Mouse (Mus musculus) liver, postnatal 0 days (tissue): ENCODE results near the gene Fchsd2. TPM values are rescaled to one million over a fixed set of nuclear protein-coding genes. Genes with fewer than 3 reads are reported as not detected.

ENCODE experiments used
- ATAC-seq: fragments of 200-750 bp; cut with Nextera tagmentation; 2 replicates; pipeline ENCODE4 v1.8.0; 2017; ENCODE audit warnings: mild to moderate bottlenecking, moderate library complexity
- DNase-seq: peaks from one replicate; pipeline ENCODE4 v3.0.0-alpha.2; 2016
- H3K27ac ChIP-seq: fragments of 300-500 bp; sonication (generic); 2 replicates; pipeline ENCODE4 v1.5.1; 2014; ENCODE audit warnings: antibody characterized with exemption, moderate library complexity, mild to moderate bottlenecking, low read depth
- H3K27me3 ChIP-seq: fragments of 300-500 bp; sonication (generic); 2 replicates; pipeline ENCODE4 v1.6.1; 2014; ENCODE audit warnings: low read length, control low read depth, mixed read lengths; ENCODE audit not compliant: insufficient read depth
- H3K36me3 ChIP-seq: fragments of 300-500 bp; sonication (generic); replicated peaks from 2 replicates; pipeline ENCODE4 v1.6.1; 2014; ENCODE audit warnings: mild to moderate bottlenecking, control low read depth, low read length, moderate library complexity, mixed read lengths; ENCODE audit not compliant: insufficient read depth
- H3K4me1 ChIP-seq: fragments of 300-500 bp; sonication (generic); 2 replicates; pipeline ENCODE4 v1.6.1; 2014; ENCODE audit warnings: antibody characterized with exemption, mild to moderate bottlenecking, control low read depth; ENCODE audit not compliant: insufficient read depth
- H3K4me2 ChIP-seq: fragments of 300-500 bp; sonication (generic); 2 replicates; pipeline ENCODE4 v1.6.1; 2014; ENCODE audit warnings: low read depth, mild to moderate bottlenecking, low read length, moderate library complexity, mixed read lengths
- H3K4me3 ChIP-seq: fragments of 300-500 bp; sonication (generic); 2 replicates; pipeline ENCODE4 v1.5.1; 2014; ENCODE audit warnings: low read depth, low read length
- H3K9ac ChIP-seq: fragments of 300-500 bp; sonication (generic); replicated peaks from 2 replicates; pipeline ENCODE4 v1.6.1; 2014; ENCODE audit warnings: mild to moderate bottlenecking, moderate library complexity
- H3K9me3 ChIP-seq: fragments of 300-500 bp; sonication (generic); 2 replicates; pipeline ENCODE4 v1.6.1; 2016; ENCODE audit warnings: mild to moderate bottlenecking, control low read depth, low read length, mixed read lengths
- CTCF ChIP-seq: sonication (generic); IDR thresholded peaks from 2 replicates; pipeline ENCODE4 v1.5.1; 2016; ENCODE audit warnings: antibody characterized with exemption, low read depth
- EP300 ChIP-seq: IDR thresholded peaks from 2 replicates; pipeline ENCODE4 v1.6.1; 2016; ENCODE audit warnings: antibody characterized with exemption, low read depth, mild to moderate bottlenecking
- WGBS: fragments of 180-500 bp; shearing (Covaris S2); extraction: QIAGEN DNeasy Blood & Tissue Kit; methylation state at CpG from one replicate; pipeline ENCODE4 v1.1.7; 2014; ENCODE audit not compliant: insufficient replicate concordance; 5-methylcytosine and 5-hydroxymethylcytosine counted together
- polyA plus RNA-seq: library from polyadenylated mRNA; unstranded; fragments of >200 nt; fragmentation: Nextera tagmentation; extraction: Ambion mirVana; gene quantifications from 2 replicates; pipeline ENCODE4 v1.2.1, GENCODE M21; 2015

Gene Fchsd2
- polyA plus RNA-seq, 1 experiment from 2014 or later, result 7.8 TPM

DNA sequence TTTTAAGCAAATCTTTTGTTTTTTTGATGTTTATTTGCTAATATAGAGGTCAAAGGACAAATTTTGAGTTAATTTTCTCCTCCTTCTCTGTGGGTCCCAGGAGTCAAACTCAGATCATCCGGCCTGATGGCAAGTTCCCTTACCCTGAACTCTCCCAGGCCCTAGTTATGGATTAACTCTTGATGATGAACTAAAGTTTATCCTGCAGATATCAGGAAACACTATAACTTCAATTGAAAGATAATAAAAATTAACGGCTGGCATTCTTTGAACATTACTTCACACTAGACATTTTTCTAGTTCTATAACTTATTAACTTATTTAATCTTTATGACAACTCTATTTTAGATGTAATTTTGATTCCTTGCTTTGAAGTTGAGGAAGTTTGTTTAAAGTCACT is 156.5 kb downstream of the Fchsd2 start:
- Histone ChIP-seq H3K4me3 (no peak overlapping the region), H3K36me3 (peaks cover 16% of the 10 kb centered on the region), H3K27ac (no peak overlapping the region), H3K4me2 (no peak overlapping the region), H3K4me1 (no peaks in the 10 kb centered on the region), H3K27me3 (no peaks in the 10 kb centered on the region), H3K9me3 (no peaks in the 10 kb centered on the region), H3K9ac (no peak overlapping the region)
- ATAC-seq, result no peak
- DNase-seq, result no peak
- no peak for TF ChIP-seq EP300
- no peak for TF ChIP-seq CTCF
- WGBS, result 65% methylated on average over 2 of the region's 2 CpGs

DNA sequence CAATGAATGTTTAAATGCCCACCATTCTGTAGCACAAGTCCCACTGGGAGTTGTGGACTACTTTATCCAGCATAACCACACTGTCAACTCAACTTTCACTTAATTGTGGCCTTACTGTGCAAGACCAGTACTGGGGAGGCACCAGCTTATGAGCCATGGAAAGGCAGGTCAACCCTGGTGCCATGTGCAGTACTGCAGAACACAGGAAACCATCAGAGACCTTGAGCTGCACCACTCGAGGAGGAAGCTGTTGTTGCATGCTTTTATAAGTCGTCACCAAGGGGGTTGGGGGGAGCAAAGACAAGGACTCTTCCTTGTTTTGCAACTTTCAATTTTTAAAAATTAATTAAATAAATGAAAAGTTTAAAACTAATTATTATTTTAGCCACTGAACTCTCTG is 160.4 kb downstream of the Fchsd2 start:
- TF ChIP-seq CTCF (no peak), EP300 (no peak)
- WGBS, result 25% methylated on average over 2 of the region's 2 CpGs

DNA sequence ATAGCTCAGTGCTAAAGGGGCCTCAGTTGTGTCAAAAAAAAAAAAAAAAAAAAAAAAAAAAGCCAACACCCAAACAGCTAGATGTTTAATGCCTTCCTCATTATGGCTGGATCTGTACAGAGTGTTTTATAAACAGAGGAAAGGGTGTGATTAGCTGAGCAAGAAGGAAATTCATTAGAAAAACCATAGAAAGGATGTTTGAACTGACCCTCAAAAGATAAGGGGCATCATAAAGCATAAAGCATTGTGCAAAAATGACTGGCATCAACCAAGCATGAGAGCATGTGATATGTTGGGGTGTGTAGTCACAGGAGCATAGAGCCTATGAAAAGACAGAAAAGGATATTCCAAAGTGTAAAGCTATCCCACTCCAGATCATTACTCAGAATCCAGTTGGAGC is 165.8 kb downstream of the Fchsd2 start:
- H3K4me3 ChIP-seq, result no peak overlapping the region
- H3K27ac ChIP-seq, result no peak overlapping the region
- TF ChIP-seq EP300, result no peak
- no peak for TF ChIP-seq CTCF
- peaks cover 14% of the 10 kb centered on the region for H3K36me3 ChIP-seq
- no peak for DNase-seq
- H3K4me1 ChIP-seq, result no peaks in the 10 kb centered on the region
- no peak overlapping the region for H3K9ac ChIP-seq
- no peaks in the 10 kb centered on the region for H3K27me3 ChIP-seq
- no peak for ATAC-seq
- H3K4me2 ChIP-seq, result no peak overlapping the region
- H3K9me3 ChIP-seq, result no peaks in the 10 kb centered on the region

More for the DNA sequence above, 160.4 kb downstream of the Fchsd2 start:
- no peak overlapping the region for H3K4me2 ChIP-seq
- no peak for ATAC-seq
- H3K27me3 ChIP-seq, result no peaks in the 10 kb centered on the region
- H3K27ac ChIP-seq, result no peak overlapping the region
- no peaks in the 10 kb centered on the region for H3K9me3 ChIP-seq
- H3K4me3 ChIP-seq, result no peak overlapping the region
- no peak for DNase-seq
- no peak overlapping the region for H3K9ac ChIP-seq
- H3K36me3 ChIP-seq, result peaks cover 16% of the 10 kb centered on the region
- H3K4me1 ChIP-seq, result no peaks in the 10 kb centered on the region

DNA sequence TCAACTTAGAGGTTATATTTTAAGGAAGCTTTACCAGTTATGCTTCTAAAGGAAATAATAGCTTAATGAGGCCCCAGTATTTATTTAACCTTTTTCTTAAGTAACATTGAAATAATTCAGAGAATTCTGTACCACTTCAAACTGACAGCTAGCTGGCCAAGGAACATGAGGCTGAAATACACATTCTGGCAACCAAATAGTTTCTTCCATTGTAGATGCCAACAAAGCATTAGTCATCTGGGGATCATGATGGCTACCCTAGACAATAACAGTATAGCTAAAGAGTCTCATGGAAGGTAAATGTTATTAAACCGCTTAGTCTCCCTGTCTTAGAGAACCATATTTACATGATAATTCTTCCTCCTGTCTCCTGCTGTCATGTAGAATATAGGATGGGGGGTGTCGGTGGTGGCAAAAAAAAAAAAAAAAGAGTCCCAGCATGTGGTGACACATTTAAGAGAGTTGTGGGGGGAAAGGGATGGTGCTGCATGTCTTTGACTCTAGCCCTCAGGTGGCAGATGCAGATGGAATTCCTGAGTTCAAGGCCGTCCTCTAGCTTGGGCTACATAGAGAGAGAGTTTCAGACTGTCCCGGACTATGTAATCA is 169.4 kb downstream of the Fchsd2 start:
- H3K9me3 ChIP-seq, result no peaks in the 10 kb centered on the region
- no peak overlapping the region for H3K4me2 ChIP-seq
- H3K27me3 ChIP-seq, result no peaks in the 10 kb centered on the region
- no peak for TF ChIP-seq CTCF
- TF ChIP-seq EP300, result no peak
- DNase-seq, result no peak
- ATAC-seq, result no peak
- no peak overlapping the region for H3K27ac ChIP-seq
- H3K9ac ChIP-seq, result no peak overlapping the region
- no peak overlapping the region for H3K4me3 ChIP-seq
- H3K36me3 ChIP-seq, result peaks cover 12% of the 10 kb centered on the region; the same call in 1 of the 2 replicates
- H3K4me1 ChIP-seq, result no peaks in the 10 kb centered on the region
- 75% methylated on average over 4 of the region's 4 CpGs for WGBS

DNA sequence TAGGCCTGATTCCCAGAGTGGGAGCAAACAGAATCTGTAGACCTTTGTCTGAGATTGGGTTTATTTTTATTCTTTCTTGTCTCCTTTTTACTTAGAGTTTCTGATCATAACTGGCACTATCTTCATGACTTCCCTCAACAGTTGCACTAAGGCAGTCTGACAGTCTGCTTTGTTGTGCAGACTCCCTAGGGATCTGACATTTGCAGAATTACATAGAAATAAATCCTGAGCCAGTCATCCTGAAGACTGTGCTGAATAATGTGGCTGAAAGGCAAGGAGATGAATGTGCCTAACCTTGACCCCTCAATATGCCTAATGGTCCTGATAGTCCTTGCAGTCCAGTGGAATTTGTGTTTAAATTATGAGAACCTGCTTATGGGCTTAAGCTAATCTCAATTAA is 170.8 kb downstream of the Fchsd2 start:
- Histone ChIP-seq H3K36me3 (peaks cover 12% of the 10 kb centered on the region; the same call in 1 of the 2 replicates), H3K4me1 (no peaks in the 10 kb centered on the region), H3K9ac (no peak overlapping the region), H3K4me3 (no peak overlapping the region), H3K4me2 (no peak overlapping the region), H3K27me3 (no peaks in the 10 kb centered on the region), H3K9me3 (no peaks in the 10 kb centered on the region), H3K27ac (no peak overlapping the region)
- no peak for ATAC-seq
- DNase-seq, result no peak
- no peak for TF ChIP-seq EP300
- TF ChIP-seq CTCF, result no peak

DNA sequence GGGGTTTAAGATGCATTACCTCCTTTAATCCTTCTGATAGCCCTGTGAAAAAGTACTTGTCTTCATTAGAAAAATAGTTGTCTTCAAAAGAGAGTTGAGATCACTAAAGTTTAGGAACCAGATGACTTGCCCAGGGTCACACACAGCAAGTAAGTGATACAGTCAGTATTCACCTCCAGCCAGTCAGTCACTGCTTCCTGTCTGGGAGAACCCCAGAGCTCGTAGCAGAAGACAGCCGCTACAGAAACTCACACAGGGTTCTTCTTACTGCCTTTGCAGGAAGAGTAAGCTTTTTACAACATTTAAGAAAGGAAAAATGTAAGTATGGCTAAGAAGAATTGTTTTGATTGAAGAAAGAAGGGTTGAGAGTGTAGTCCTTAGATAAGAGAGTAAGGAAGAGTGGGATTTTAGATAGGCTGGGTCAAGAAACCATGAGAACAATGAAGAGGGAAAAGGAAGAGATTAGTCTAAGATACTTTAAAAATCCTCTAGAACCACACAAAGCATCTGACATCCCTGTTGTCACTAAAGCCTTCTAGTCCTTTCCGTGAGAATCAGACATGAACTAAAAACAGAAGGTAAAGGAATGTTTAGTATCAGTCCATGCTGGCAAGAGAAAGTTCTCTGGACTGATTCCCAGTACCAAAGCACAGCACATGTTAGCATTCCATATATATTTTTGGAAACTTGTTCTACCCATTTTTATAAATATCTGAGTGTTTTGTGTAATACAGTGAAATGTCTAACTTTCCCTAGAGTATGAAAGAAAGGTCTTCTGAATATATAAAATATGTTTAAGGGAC is 175.0 kb downstream of the Fchsd2 start:
- WGBS, result 46% methylated on average over 3 of the region's 3 CpGs
- ATAC-seq, result no peak
- Histone ChIP-seq H3K27me3 (no peaks in the 10 kb centered on the region), H3K9ac (no peak overlapping the region), H3K4me1 (no peaks in the 10 kb centered on the region), H3K4me3 (no peak overlapping the region), H3K27ac (no peak overlapping the region), H3K36me3 (peaks cover 10% of the 10 kb centered on the region; the same call in 1 of the 2 replicates), H3K9me3 (no peaks in the 10 kb centered on the region), H3K4me2 (no peak overlapping the region)
- no peak for DNase-seq
- TF ChIP-seq CTCF (no peak), EP300 (no peak)
